Mouse (Mus musculus): ENCODE data around the gene Arf3. TPM values are rescaled to one million over a fixed set of nuclear protein-coding genes. Genes with fewer than 3 reads are reported as not detected.
"Not testable (repeated sequence)": the region's sequence is repeated elsewhere in the genome, so short reads cannot be mapped to it uniquely, and the experiment has no call there.

The Arf3 gene
- total and polyA plus RNA-seq, 3 experiments = 37.4 to 239 (median 140) TPM

DNA sequence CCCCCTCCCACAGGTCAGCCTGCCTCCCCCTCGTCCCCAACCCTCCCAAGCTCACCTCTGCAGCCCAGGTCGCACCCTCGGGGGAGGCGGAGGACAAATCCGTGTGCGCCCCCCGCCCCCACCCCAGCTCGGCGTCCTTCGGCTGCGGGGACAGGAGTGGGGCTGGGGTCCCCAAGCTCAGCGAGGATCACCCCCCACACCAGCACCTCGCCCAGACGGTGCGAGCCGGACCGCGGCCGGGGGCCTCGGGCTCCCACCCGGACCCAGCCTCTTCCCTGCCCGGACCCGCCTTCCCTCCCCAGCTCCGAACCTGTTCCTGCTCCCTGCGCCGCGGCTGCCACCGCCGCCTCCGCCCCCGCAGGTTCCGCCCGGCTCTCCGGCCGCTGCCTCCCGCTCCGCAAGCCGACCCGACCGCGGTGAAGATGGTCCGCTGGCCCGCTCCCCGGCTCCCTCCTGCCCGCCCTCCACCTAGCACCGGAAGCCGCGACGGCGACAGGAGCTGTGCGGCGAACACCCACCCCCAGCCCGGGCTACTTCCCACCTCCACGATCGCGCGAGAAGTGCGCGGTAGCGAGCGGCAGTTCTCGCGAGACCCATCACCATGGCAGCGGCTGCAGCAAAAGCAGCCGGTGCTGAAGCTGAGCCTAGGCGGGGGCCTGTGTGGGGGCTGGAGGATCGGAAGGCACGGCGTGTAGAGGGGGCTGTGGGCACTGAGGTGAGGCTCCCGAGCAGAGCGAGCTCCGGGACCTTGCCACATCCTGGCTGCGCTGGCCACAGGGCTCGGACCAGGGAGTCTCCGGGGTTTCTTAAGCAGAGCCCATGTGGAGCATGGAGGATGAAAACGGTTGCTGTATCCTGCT lies at the start of gene Arf3 (continued):
- TF ChIP-seq SIN3A (IDR thresholded peaks at IDR 0.05; ENCODE audit: low read length) (peak; percentile 96), NELFE (IDR thresholded peaks at IDR 0.05; ENCODE audit: low read depth, low read length) (peak; percentile 92), CTCF (IDR thresholded peaks at IDR 0.05 in 2 of 3, conservative IDR thresholded peaks at IDR 0.05 in 1 of 3; ENCODE audit: control insufficient read depth in 1 of 3, insufficient read depth in 1 of 3, low read depth in 2 of 3, low read length in 3 of 3, poor library complexity in 1 of 3, severe bottlenecking in 1 of 3) (no peak), USF1 (IDR thresholded peaks at IDR 0.05; ENCODE audit: low read depth, low read length) (no peak), E2F4 (IDR thresholded peaks at IDR 0.05; ENCODE audit: borderline replicate concordance, low read depth, low read length) (no peak)

DNA sequence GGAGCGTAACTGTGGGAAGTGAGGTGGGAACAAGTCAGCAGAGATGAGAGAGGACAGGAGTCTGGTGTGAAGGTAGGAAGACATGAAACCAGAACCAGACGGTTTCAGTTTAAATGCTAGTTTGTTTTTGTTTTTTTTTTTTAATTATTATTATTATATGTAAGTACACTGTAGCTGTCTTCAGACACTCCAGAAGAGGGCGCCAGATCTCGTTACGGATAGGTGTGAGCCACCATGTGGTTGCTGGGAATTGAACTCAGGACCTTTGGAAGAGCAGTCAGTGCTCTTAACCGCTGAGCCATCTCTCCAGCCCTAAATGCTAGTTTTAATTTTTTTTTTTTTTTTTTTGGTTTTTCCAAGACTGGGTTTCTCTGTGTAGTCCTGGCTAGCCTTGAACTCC lies 47.2 kb upstream of the Arf3 start:
- H3K9me3 ChIP-seq (replicated peaks; ENCODE audit: insufficient read depth, low read length); H3K9ac ChIP-seq (ENCODE audit: control insufficient read depth, low read depth, low read length, poor library complexity, severe bottlenecking); H3K4me1 ChIP-seq (ENCODE audit: control insufficient read depth in 1 of 2, insufficient read depth in 2 of 2, low read length in 2 of 2); H3K36me3 ChIP-seq (ENCODE audit: control insufficient read depth in 1 of 2, insufficient read depth in 2 of 2, low read length in 2 of 2); H3K27ac ChIP-seq (ENCODE audit: control insufficient read depth, low read depth, low read length); H3K27me3 ChIP-seq (ENCODE audit: control insufficient read depth in 1 of 2, insufficient read depth in 2 of 2, low read length in 2 of 2); H3K4me3 ChIP-seq (ENCODE audit: control insufficient read depth in 1 of 2, insufficient read depth in 1 of 2, low read depth in 2 of 2, low read length in 2 of 2): not testable (repeated sequence)
- DNase-seq (ENCODE audit: low read depth, low spot score) = peak; percentile 42
- peak; percentile 13 to 45 (median 29); a peak in 3 of 6 replicates for TF ChIP-seq CTCF (IDR thresholded peaks at IDR 0.05 in 2 of 3, conservative IDR thresholded peaks at IDR 0.05 in 1 of 3; ENCODE audit: control insufficient read depth in 1 of 3, insufficient read depth in 1 of 3, low read depth in 2 of 3, low read length in 3 of 3, poor library complexity in 1 of 3, severe bottlenecking in 1 of 3)
- peak; percentile 74 for TF ChIP-seq ZNF384 (IDR thresholded peaks at IDR 0.05; ENCODE audit: low read depth, low read length)
- TF ChIP-seq MYC (IDR thresholded peaks at IDR 0.05; ENCODE audit: low read depth, low read length) = peak; percentile 59
- H3K79me2 ChIP-seq (ENCODE audit: control insufficient read depth, insufficient read depth, low read length, poor library complexity) = peaks cover 28% of the 10 kb centered on the region

DNA sequence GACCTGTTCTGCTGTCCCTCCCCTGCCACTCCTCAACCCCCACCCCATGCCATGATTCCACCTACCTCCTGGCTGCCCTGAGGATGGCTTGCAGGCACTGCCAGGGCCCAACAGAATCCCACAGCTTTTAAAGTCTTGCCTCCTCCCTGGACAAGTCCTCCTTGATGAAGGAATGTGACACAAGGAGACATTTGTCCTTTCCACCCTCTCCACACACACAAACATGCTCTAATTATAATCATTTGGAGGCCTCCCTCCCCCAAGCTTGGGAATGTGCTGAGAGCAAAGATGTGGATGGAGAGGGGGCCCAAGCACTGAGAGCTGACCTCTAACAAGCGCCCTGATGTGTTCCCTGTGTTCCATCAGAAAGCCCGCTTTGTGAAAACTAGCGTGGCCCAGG lies 46.4 kb upstream of the Arf3 start, which contains the start of gene Ddn:
Ddn (minus strand) TSS at position 101 of the 400 bp plus-strand sequence.
- Histone ChIP-seq H3K9me3 (replicated peaks; ENCODE audit: insufficient read depth, low read length) (no peaks in the 10 kb centered on the region), H3K27ac (ENCODE audit: control insufficient read depth, low read depth, low read length) (no peak within 1 kb of the TSS), H3K79me2 (ENCODE audit: control insufficient read depth, insufficient read depth, low read length, poor library complexity) (peaks cover 28% of the 10 kb centered on the region), H3K27me3 (ENCODE audit: control insufficient read depth in 1 of 2, insufficient read depth in 2 of 2, low read length in 2 of 2) (no peaks in the 10 kb centered on the region), H3K9ac (ENCODE audit: control insufficient read depth, low read depth, low read length, poor library complexity, severe bottlenecking) (peak within 1 kb of the TSS; percentile 66), H3K36me3 (ENCODE audit: control insufficient read depth in 1 of 2, insufficient read depth in 2 of 2, low read length in 2 of 2) (peaks cover 0 to 5% of the 10 kb centered on the region in 2 experiments; a peak in 3 of 4 replicates), H3K4me3 (ENCODE audit: control insufficient read depth in 1 of 2, insufficient read depth in 1 of 2, low read depth in 2 of 2, low read length in 2 of 2) (peak within 1 kb of the TSS; percentile 49 to 56; a peak in 3 of 4 replicates), H3K4me1 (ENCODE audit: control insufficient read depth in 1 of 2, insufficient read depth in 2 of 2, low read length in 2 of 2) (peaks cover 0 to 8% of the 10 kb centered on the region in 2 experiments; a peak in 2 of 4 replicates)
- TF ChIP-seq MAFK (IDR thresholded peaks at IDR 0.05; ENCODE audit: borderline replicate concordance, low read depth, low read length) = no peak
- 0 out of 2 replicates have a peak, but pooled peaks have one; percentile 31 for TF ChIP-seq POLR2AphosphoS2 (IDR thresholded peaks at IDR 0.05; ENCODE audit: low read length)
- DNase-seq (ENCODE audit: low read depth, low spot score) = no peak

DNA sequence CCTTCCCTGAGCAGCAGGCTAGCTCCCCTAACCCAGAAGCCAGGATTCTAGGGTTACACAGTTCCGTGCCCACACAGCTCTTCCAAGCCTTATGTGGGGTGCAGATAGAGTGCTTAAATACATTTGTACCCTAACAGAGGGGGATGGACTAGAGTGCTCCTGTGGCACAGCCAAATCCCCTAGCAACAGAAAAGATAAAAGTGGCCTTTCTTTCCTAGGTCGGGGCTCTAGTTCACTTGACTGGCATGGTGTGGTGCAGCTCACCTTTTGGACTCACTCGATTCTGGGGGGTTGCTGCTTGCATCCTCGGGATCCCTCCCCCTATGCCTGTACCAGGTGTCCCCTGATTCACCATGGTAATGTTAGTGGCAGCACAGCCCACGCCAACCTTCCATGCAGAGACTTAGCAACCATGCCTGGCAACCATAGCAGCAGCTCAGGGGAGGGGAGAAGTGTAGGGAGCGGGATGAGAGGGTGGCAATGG lies 45.7 kb upstream of the Arf3 start:
- H3K79me2 ChIP-seq (ENCODE audit: control insufficient read depth, insufficient read depth, low read length, poor library complexity) = peaks cover 28% of the 10 kb centered on the region
- no peaks in the 10 kb centered on the region for H3K9me3 ChIP-seq (replicated peaks; ENCODE audit: insufficient read depth, low read length)
- H3K27me3 ChIP-seq (ENCODE audit: control insufficient read depth in 1 of 2, insufficient read depth in 2 of 2, low read length in 2 of 2) = no peaks in the 10 kb centered on the region
- H3K9ac ChIP-seq (ENCODE audit: control insufficient read depth, low read depth, low read length, poor library complexity, severe bottlenecking) = peak overlapping the region; percentile 66
- no peak overlapping the region for H3K27ac ChIP-seq (ENCODE audit: control insufficient read depth, low read depth, low read length)
- peaks cover 3% of the 10 kb centered on the region in 2 experiments for H3K36me3 ChIP-seq (ENCODE audit: control insufficient read depth in 1 of 2, insufficient read depth in 2 of 2, low read length in 2 of 2)
- peak overlapping the region in 1 of 2 experiments; percentile 56; a peak in 2 of 4 replicates for H3K4me3 ChIP-seq (ENCODE audit: control insufficient read depth in 1 of 2, insufficient read depth in 1 of 2, low read depth in 2 of 2, low read length in 2 of 2)
- H3K4me1 ChIP-seq (ENCODE audit: control insufficient read depth in 1 of 2, insufficient read depth in 2 of 2, low read length in 2 of 2) = peaks cover 1 to 13% of the 10 kb centered on the region in 2 experiments; a peak in 2 of 4 replicates
- no peak for TF ChIP-seq MAX (IDR thresholded peaks at IDR 0.05; ENCODE audit: low read length)
- TF ChIP-seq MXI1 (IDR thresholded peaks at IDR 0.05; ENCODE audit: low read depth, low read length) = no peak
- TF ChIP-seq ZMIZ1 (IDR thresholded peaks at IDR 0.05; ENCODE audit: low read depth, low read length) = no peak
- TF ChIP-seq NELFE (IDR thresholded peaks at IDR 0.05; ENCODE audit: low read depth, low read length) = no peak
- TF ChIP-seq BHLHE40 (IDR thresholded peaks at IDR 0.05; ENCODE audit: borderline replicate concordance, low read depth, low read length) = no peak
- TF ChIP-seq RAD21 (IDR thresholded peaks at IDR 0.05; ENCODE audit: low read depth, low read length) = no peak
- peak; percentile 14 for DNase-seq (ENCODE audit: low read depth, low spot score)

Data from MEL (cell line).